Comparison of ENCODE assay signal across 47 mouse cellular contexts in the genomic region with DNA sequence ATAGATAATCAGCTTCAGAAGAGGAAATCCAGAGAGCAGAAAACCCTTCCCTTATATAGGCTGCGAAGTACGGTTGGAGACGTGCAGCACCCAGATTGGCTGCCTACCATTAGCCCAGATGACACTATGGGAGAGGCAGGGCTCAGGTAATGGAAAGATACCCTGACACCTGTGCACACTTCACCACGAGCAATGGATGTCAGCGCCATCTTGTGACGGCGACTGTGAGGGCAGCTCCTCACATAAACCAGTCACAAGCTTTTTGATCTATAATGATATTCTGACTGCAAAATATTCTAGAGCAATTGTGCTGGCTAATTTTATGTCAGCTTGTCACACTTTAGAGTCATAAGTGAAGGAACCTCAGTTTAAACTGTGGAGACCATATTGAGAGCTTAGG. TPM values are rescaled to one million over a fixed set of nuclear protein-coding genes. Genes with fewer than 3 reads are reported as not detected.
"Had no signal": no experiment of that assay in that cellular context is flagged by ENCODE, and none has a peak within 500 bp of the region (broad histone marks: within the 10 kb centered on the region; RNA-seq: fewer than 3 reads in every experiment).

No protein-coding gene starts in this region.

- H3K27me3 ChIP-seq: limb, embryonic 12.5 days; limb, embryonic 13.5 days; limb, embryonic 15.5 days; liver, embryonic 12.5 days; liver, embryonic 13.5 days; liver, embryonic 15.5 days; lung, embryonic 15.5 days; megakaryocyte, embryonic 14.5 days; midbrain, embryonic 12.5 days; midbrain, embryonic 13.5 days; midbrain, embryonic 15.5 days; neural tube, embryonic 12.5 days had no signal

- H3K4me3 ChIP-seq: limb, embryonic 10.5 days; limb, embryonic 12.5 days; limb, embryonic 13.5 days; limb, embryonic 15.5 days; liver, embryonic 12.5 days; liver, embryonic 13.5 days; liver, embryonic 15.5 days; lung, embryonic 15.5 days; megakaryocyte, embryonic 14.5 days; midbrain, embryonic 10.5 days; midbrain, embryonic 12.5 days; midbrain, embryonic 13.5 days; midbrain, embryonic 15.5 days; myocyte; neural tube, embryonic 12.5 days had no signal

- ATAC-seq: liver, embryonic 12.5 days; liver, postnatal 0 days; lung, postnatal 0 days; midbrain, embryonic 13.5 days; midbrain, embryonic 15.5 days; midbrain, embryonic 16.5 days had no signal

- H3K4me1 ChIP-seq: limb, embryonic 10.5 days; limb, embryonic 12.5 days; limb, embryonic 13.5 days; limb, embryonic 15.5 days; liver, embryonic 12.5 days; liver, embryonic 13.5 days; liver, embryonic 15.5 days; lung, embryonic 15.5 days; megakaryocyte, embryonic 14.5 days; midbrain, embryonic 10.5 days; midbrain, embryonic 12.5 days; midbrain, embryonic 13.5 days; midbrain, embryonic 15.5 days; neural tube, embryonic 12.5 days had no signal

- H3K9me3 ChIP-seq: limb, embryonic 10.5 days; limb, embryonic 12.5 days; limb, embryonic 13.5 days; limb, embryonic 15.5 days; liver, embryonic 12.5 days; liver, embryonic 13.5 days; liver, embryonic 15.5 days; lung, embryonic 15.5 days; megakaryocyte, embryonic 14.5 days; midbrain, embryonic 10.5 days; midbrain, embryonic 12.5 days; midbrain, embryonic 13.5 days; midbrain, embryonic 15.5 days; neural tube, embryonic 12.5 days had no signal

- H3K4me2 ChIP-seq: limb, embryonic 12.5 days; limb, embryonic 13.5 days; limb, embryonic 15.5 days; liver, embryonic 11.5 days; liver, embryonic 12.5 days; liver, embryonic 13.5 days; liver, embryonic 15.5 days; lung, embryonic 14.5 days; lung, embryonic 15.5 days; midbrain, embryonic 11.5 days; midbrain, embryonic 12.5 days; midbrain, embryonic 13.5 days; midbrain, embryonic 15.5 days; neural tube, embryonic 12.5 days had no signal

- DNase-seq: left cerebral cortex, postnatal 4 days; liver; liver, embryonic 13.5 days; liver, postnatal 0 days; lung, adult 18-20 months; lung, adult 2 months; lung, embryonic 14.5 days; lung, postnatal 10 days; lung, postnatal 14 days; lung, postnatal 36 days; lung, postnatal 4 days; midbrain, embryonic 14.5 days had no signal

- H3K9ac ChIP-seq: limb, embryonic 12.5 days; limb, embryonic 13.5 days; limb, embryonic 15.5 days; liver, embryonic 12.5 days; liver, embryonic 13.5 days; liver, embryonic 14.5 days; liver, embryonic 15.5 days; liver, postnatal 0 days; lung, embryonic 14.5 days; lung, embryonic 15.5 days; midbrain, embryonic 12.5 days; midbrain, embryonic 13.5 days; midbrain, embryonic 15.5 days; neural tube, embryonic 12.5 days had no signal

- H3K36me3 ChIP-seq: limb, embryonic 10.5 days; limb, embryonic 12.5 days; limb, embryonic 13.5 days; limb, embryonic 15.5 days; liver, embryonic 12.5 days; liver, embryonic 13.5 days; liver, embryonic 15.5 days; lung, embryonic 15.5 days; midbrain, embryonic 10.5 days; midbrain, embryonic 12.5 days; midbrain, embryonic 13.5 days; midbrain, embryonic 15.5 days; neural tube, embryonic 12.5 days had no signal

- H3K27ac ChIP-seq: limb, embryonic 10.5 days; limb, embryonic 12.5 days; limb, embryonic 13.5 days; limb, embryonic 15.5 days; liver, embryonic 12.5 days; liver, embryonic 13.5 days; liver, embryonic 14.5 days; liver, embryonic 15.5 days; lung, embryonic 15.5 days; macrophage; midbrain, embryonic 10.5 days; midbrain, embryonic 12.5 days; midbrain, embryonic 13.5 days; midbrain, embryonic 15.5 days; neural tube, embryonic 12.5 days had no signal

RNA-seq across cellular contexts. Expression of a gene that starts 10.6 kb away (rescaled TPM):
- total RNA-seq: left cerebral cortex, postnatal 10 days; left cerebral cortex, postnatal 14 days; left cerebral cortex, postnatal 25 days; left cerebral cortex, postnatal 36 days; left cerebral cortex, postnatal 4 days; liver, adult 2 months; megakaryocyte progenitor cell, adult 5-6 weeks; megakaryocyte, adult 5-6 weeks; megakaryocyte-erythroid progenitor cell, adult 5-6 weeks; midbrain, postnatal 0 days; monocyte, adult 5-6 weeks had no signal
- polyA plus RNA-seq: limb, embryonic 10.5 days; limb, embryonic 11.5 days; limb, embryonic 12.5 days; limb, embryonic 13.5 days; limb, embryonic 14.5 days; limb, embryonic 15.5 days; liver, adult 2 months; liver, embryonic 11.5 days; liver, embryonic 12.5 days; liver, embryonic 13.5 days; liver, embryonic 14.5 days; liver, embryonic 15.5 days; liver, embryonic 16.5 days; liver, postnatal 0 days; lung, adult 2 months; lung, embryonic 14.5 days; lung, embryonic 15.5 days; lung, embryonic 16.5 days; lung, postnatal 0 days; macrophage; midbrain, embryonic 10.5 days; midbrain, embryonic 11.5 days; midbrain, embryonic 12.5 days; midbrain, embryonic 13.5 days; midbrain, embryonic 14.5 days; midbrain, embryonic 15.5 days; midbrain, embryonic 16.5 days; midbrain, postnatal 0 days; myocyte; neural tube, embryonic 11.5 days; neural tube, embryonic 12.5 days had no signal

RNA-seq across cellular contexts. Expression of a gene that starts 16.5 kb away (rescaled TPM):
- total RNA-seq: left cerebral cortex, postnatal 10 days; left cerebral cortex, postnatal 14 days; left cerebral cortex, postnatal 25 days; left cerebral cortex, postnatal 36 days; left cerebral cortex, postnatal 4 days; liver, adult 2 months; megakaryocyte progenitor cell, adult 5-6 weeks; megakaryocyte, adult 5-6 weeks; megakaryocyte-erythroid progenitor cell, adult 5-6 weeks; midbrain, postnatal 0 days; monocyte, adult 5-6 weeks had no signal
- polyA plus RNA-seq: limb, embryonic 10.5 days; limb, embryonic 11.5 days; limb, embryonic 12.5 days; limb, embryonic 13.5 days; limb, embryonic 14.5 days; limb, embryonic 15.5 days; liver, adult 2 months; liver, embryonic 11.5 days; liver, embryonic 12.5 days; liver, embryonic 13.5 days; liver, embryonic 14.5 days; liver, embryonic 15.5 days; liver, embryonic 16.5 days; liver, postnatal 0 days; lung, adult 2 months; lung, embryonic 14.5 days; lung, embryonic 15.5 days; lung, embryonic 16.5 days; lung, postnatal 0 days; macrophage; midbrain, embryonic 10.5 days; midbrain, embryonic 11.5 days; midbrain, embryonic 12.5 days; midbrain, embryonic 13.5 days; midbrain, embryonic 14.5 days; midbrain, embryonic 15.5 days; midbrain, embryonic 16.5 days; midbrain, postnatal 0 days; myocyte; neural tube, embryonic 11.5 days; neural tube, embryonic 12.5 days had no signal

RNA-seq across cellular contexts. Expression of a gene that starts 30.3 kb away (rescaled TPM):
- total RNA-seq: left cerebral cortex, postnatal 10 days; left cerebral cortex, postnatal 14 days; left cerebral cortex, postnatal 25 days; left cerebral cortex, postnatal 36 days; left cerebral cortex, postnatal 4 days; liver, adult 2 months; megakaryocyte progenitor cell, adult 5-6 weeks; megakaryocyte, adult 5-6 weeks; megakaryocyte-erythroid progenitor cell, adult 5-6 weeks; midbrain, postnatal 0 days; monocyte, adult 5-6 weeks had no signal
- polyA plus RNA-seq: limb, embryonic 10.5 days; limb, embryonic 11.5 days; limb, embryonic 12.5 days; limb, embryonic 13.5 days; limb, embryonic 14.5 days; limb, embryonic 15.5 days; liver, adult 2 months; liver, embryonic 11.5 days; liver, embryonic 12.5 days; liver, embryonic 13.5 days; liver, embryonic 14.5 days; liver, embryonic 15.5 days; liver, embryonic 16.5 days; liver, postnatal 0 days; lung, adult 2 months; lung, embryonic 14.5 days; lung, embryonic 15.5 days; lung, embryonic 16.5 days; lung, postnatal 0 days; macrophage; midbrain, embryonic 10.5 days; midbrain, embryonic 11.5 days; midbrain, embryonic 12.5 days; midbrain, embryonic 13.5 days; midbrain, embryonic 14.5 days; midbrain, embryonic 15.5 days; midbrain, embryonic 16.5 days; midbrain, postnatal 0 days; myocyte; neural tube, embryonic 11.5 days; neural tube, embryonic 12.5 days had no signal

RNA-seq across cellular contexts. Expression of a gene that starts 41.7 kb away (rescaled TPM):
- total RNA-seq: left cerebral cortex, postnatal 10 days; left cerebral cortex, postnatal 14 days; left cerebral cortex, postnatal 25 days; left cerebral cortex, postnatal 36 days; left cerebral cortex, postnatal 4 days; liver, adult 2 months; megakaryocyte progenitor cell, adult 5-6 weeks; megakaryocyte, adult 5-6 weeks; megakaryocyte-erythroid progenitor cell, adult 5-6 weeks; midbrain, postnatal 0 days; monocyte, adult 5-6 weeks had no signal
- polyA plus RNA-seq: limb, embryonic 10.5 days; limb, embryonic 11.5 days; limb, embryonic 12.5 days; limb, embryonic 13.5 days; limb, embryonic 14.5 days; limb, embryonic 15.5 days; liver, adult 2 months; liver, embryonic 11.5 days; liver, embryonic 12.5 days; liver, embryonic 13.5 days; liver, embryonic 14.5 days; liver, embryonic 15.5 days; liver, embryonic 16.5 days; liver, postnatal 0 days; lung, adult 2 months; lung, embryonic 14.5 days; lung, embryonic 15.5 days; lung, embryonic 16.5 days; lung, postnatal 0 days; macrophage; midbrain, embryonic 10.5 days; midbrain, embryonic 11.5 days; midbrain, embryonic 12.5 days; midbrain, embryonic 13.5 days; midbrain, embryonic 14.5 days; midbrain, embryonic 15.5 days; midbrain, embryonic 16.5 days; midbrain, postnatal 0 days; myocyte; neural tube, embryonic 11.5 days; neural tube, embryonic 12.5 days had no signal

RNA-seq across cellular contexts. Expression of a gene that starts 55.3 kb away (rescaled TPM):
- total RNA-seq: left cerebral cortex, postnatal 10 days; left cerebral cortex, postnatal 14 days; left cerebral cortex, postnatal 25 days; left cerebral cortex, postnatal 36 days; left cerebral cortex, postnatal 4 days; liver, adult 2 months; megakaryocyte progenitor cell, adult 5-6 weeks; megakaryocyte, adult 5-6 weeks; megakaryocyte-erythroid progenitor cell, adult 5-6 weeks; midbrain, postnatal 0 days; monocyte, adult 5-6 weeks had no signal
- polyA plus RNA-seq: limb, embryonic 10.5 days; limb, embryonic 11.5 days; limb, embryonic 12.5 days; limb, embryonic 13.5 days; limb, embryonic 14.5 days; limb, embryonic 15.5 days; liver, adult 2 months; liver, embryonic 11.5 days; liver, embryonic 12.5 days; liver, embryonic 13.5 days; liver, embryonic 14.5 days; liver, embryonic 15.5 days; liver, embryonic 16.5 days; liver, postnatal 0 days; lung, adult 2 months; lung, embryonic 14.5 days; lung, embryonic 15.5 days; lung, embryonic 16.5 days; lung, postnatal 0 days; macrophage; midbrain, embryonic 10.5 days; midbrain, embryonic 11.5 days; midbrain, embryonic 12.5 days; midbrain, embryonic 13.5 days; midbrain, embryonic 14.5 days; midbrain, embryonic 15.5 days; midbrain, embryonic 16.5 days; midbrain, postnatal 0 days; myocyte; neural tube, embryonic 11.5 days; neural tube, embryonic 12.5 days had no signal
